Mouse (Mus musculus) kidney, adult 18-20 months (tissue): Measurements from ENCODE around the gene Ifnz.
"Not testable (repeated sequence)": the region's sequence is repeated elsewhere in the genome, so short reads cannot be mapped to it uniquely, and the experiment has no call there.

Experiments used
- DNase-seq: peaks from one replicate; pipeline ENCODE4 v3.0.0; 2021

Ifnz gene

GRCm38 (mm10) chr4:88788402-88788801 is 6.5 kb downstream of the Ifnz start, which contains the start of gene Gm13277:
Gene Gm13277 (plus strand): TSS chr4:88788632.
- peak; percentile 74 for DNase-seq

- not testable (repeated sequence) for DNase-seq
These were observed 9.3 kb downstream of the Ifnz start, which contains the start of gene Gm13278 for GRCm38 (mm10) chr4:88791250-88791649. Gene Gm13278 (plus strand): TSS chr4:88791550.

GRCm38 (mm10) chr4:88793936-88794675 is 12.2 kb downstream of the Ifnz start, which contains the start of gene Gm13275:
Gene Gm13275 (plus strand): TSS chr4:88794487.
- peak; percentile 74 for DNase-seq

- DNase-seq = not testable (repeated sequence)
These were observed 15.2 kb downstream of the Ifnz start, which contains the start of gene Gm13279 for GRCm38 (mm10) chr4:88797097-88797496. Gene Gm13279 (plus strand): TSS chr4:88797397.

GRCm38 (mm10) chr4:88799365-88799764 is 17.4 kb downstream of the Ifnz start, which contains the start of gene Gm13285:
Gene Gm13285 (plus strand): TSS chr4:88799665.
- DNase-seq = not testable (repeated sequence)

GRCm38 (mm10) chr4:88802954-88803353 is 21.0 kb downstream of the Ifnz start, which contains the start of gene Gm13287:
Gene Gm13287 (plus strand): TSS chr4:88803254.
- DNase-seq = not testable (repeated sequence)

GRCm38 (mm10) chr4:88805231-88805630 is 23.3 kb downstream of the Ifnz start, which contains the start of gene Gm13288:
Gene Gm13288 (plus strand): TSS chr4:88805531.
- not testable (repeated sequence) for DNase-seq

GRCm38 (mm10) chr4:88805761-88806160 is 23.8 kb downstream of the Ifnz start:
- DNase-seq = peak; percentile 24

GRCm38 (mm10) chr4:88815928-88816327 is 34.0 kb downstream of the Ifnz start, which contains the start of gene Ifna7:
Gene Ifna7 (plus strand): TSS chr4:88816228.
- no peak for DNase-seq

- no peak for DNase-seq
These were observed 37.7 kb downstream of the Ifnz start, which contains the start of gene Ifna11 for GRCm38 (mm10) chr4:88819659-88820058. Gene Ifna11 (plus strand): TSS chr4:88819959.

GRCm38 (mm10) chr4:88822995-88823394 is 41.1 kb downstream of the Ifnz start:
- DNase-seq = peak; percentile 10

- not testable (repeated sequence) for DNase-seq
These were observed 45.2 kb downstream of the Ifnz start, which contains the start of gene Ifna6 for GRCm38 (mm10) chr4:88827116-88827515. Gene Ifna6 (plus strand): TSS chr4:88827416.

- peak; percentile 21 for DNase-seq
These were observed 48.6 kb downstream of the Ifnz start for GRCm38 (mm10) chr4:88830523-88830922.
